Mouse (Mus musculus): ENCODE data around the gene Il1rl1. TPM values are rescaled to one million over a fixed set of nuclear protein-coding genes. Genes with fewer than 3 reads are reported as not detected.

The Il1rl1 gene
- polyA plus RNA-seq (2016; fragmentation: Nextera tagmentation; extraction: Ambion mirVana), result 0.05 TPM in 2 replicates

DNA sequence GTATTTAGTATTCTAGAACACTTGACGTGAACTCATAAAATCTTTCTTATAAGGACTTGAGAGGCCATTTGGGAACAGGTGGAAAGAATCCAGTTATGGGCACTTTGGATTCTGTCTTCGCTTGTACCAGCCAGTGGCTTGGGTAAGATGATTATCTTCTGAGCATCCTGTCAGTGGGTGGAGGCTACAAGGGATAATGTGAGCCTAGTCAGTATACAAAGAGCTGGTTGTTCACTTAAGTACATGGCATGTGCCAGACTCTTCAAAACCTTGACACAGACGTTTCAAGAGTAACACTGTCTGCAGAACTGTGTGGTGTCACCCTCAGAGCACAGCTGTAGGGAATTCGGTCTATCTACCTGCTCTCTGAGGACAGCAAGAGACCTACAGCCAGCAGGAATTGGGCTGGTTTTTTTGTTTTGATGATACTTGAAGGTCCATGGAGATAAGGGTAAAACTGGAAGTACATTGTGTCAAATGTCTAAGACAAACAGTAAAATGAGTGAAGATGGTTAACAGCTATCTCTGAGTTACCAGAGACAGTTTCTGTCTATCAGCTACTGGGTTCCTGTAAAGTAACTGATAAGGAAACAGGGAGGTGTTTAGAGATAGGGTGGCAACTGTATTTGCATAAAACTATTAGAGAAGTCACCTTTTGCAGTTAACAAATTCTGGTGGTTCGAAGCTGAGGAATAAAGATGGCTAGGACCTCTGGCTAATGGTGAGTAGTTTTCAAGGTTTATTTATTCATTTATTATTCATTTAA, at the start of gene Il1rl1:
TSS of gene Il1rl1 (plus strand) at position 661 of the 766 bp plus-strand sequence.
- Histone ChIP-seq H3K27me3 (no peaks in the 10 kb centered on the region), H3K36me3 (no peaks in the 10 kb centered on the region)
- WGBS, result 80% methylated on average over 5 of the region's 5 CpGs

DNA sequence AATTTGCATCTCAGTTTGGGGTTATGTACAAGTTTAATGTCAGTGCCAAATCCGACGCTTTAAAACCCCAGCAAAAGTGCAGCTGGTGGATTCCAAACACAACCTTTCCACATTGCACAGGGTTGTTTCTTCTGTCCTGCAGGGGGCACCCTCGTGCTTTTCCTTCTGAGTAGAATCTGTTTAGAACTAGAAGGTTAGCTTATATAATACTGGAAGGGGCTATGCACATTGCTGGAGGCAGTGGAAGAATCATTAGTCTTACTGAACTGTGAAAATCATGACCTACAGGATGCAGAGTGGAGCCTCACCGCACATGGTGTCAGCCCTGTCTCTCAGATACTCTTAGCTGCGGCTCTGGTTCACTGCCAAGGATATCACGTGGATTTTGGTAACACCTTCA, 49.3 kb upstream of the Il1rl1 start:
- whole genome bisulfite sequencing, result 59% methylated on average over 6 of the region's 6 CpGs
- no peaks in the 10 kb centered on the region for H3K27me3 ChIP-seq
- ATAC-seq (ENCODE audit: low FRiP score), result no peak

More for the DNA sequence above, at the start of gene Il1rl1:
- H3K4me3 ChIP-seq, result no peak within 1 kb of the TSS
- no peak for ATAC-seq (ENCODE audit: low FRiP score)
- H3K9me3 ChIP-seq (replicated peaks), result no peaks in the 10 kb centered on the region
- H3K4me2 ChIP-seq (replicated peaks), result no peak within 1 kb of the TSS
- H3K27ac ChIP-seq, result no peak within 1 kb of the TSS
- no peaks in the 10 kb centered on the region for H3K4me1 ChIP-seq
- no peak within 1 kb of the TSS for H3K9ac ChIP-seq

DNA sequence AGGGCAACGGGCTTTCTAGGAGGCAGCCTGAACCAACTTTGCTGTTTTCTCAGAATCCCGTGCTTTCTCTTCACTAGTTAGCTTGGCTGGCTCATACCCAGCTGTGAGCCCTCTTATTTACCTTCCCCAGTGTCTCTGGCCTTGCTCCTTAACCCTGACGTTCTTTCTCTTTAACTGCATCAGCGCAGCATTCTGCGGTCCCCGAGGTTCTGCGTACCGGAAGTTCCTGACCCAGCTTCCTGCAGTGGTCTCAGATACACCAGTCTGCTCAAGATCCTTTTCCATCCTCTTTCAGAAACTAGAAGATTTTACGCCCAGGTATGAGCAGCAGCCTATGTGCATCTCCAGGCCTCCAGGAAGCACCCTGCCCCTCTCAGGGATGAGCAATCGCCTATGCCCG, 48.4 kb upstream of the Il1rl1 start:
- 85% methylated on average over 11 of the region's 11 CpGs for WGBS
- H3K27me3 ChIP-seq, result no peaks in the 10 kb centered on the region
- no peak for ATAC-seq (ENCODE audit: low FRiP score)

More for the DNA sequence above, 49.3 kb upstream of the Il1rl1 start:
- Histone ChIP-seq H3K4me1 (no peaks in the 10 kb centered on the region), H3K36me3 (no peaks in the 10 kb centered on the region), H3K27ac (no peak overlapping the region), H3K4me3 (no peak overlapping the region), H3K4me2 (replicated peaks) (no peak overlapping the region), H3K9me3 (replicated peaks) (no peaks in the 10 kb centered on the region), H3K9ac (no peak overlapping the region)

DNA sequence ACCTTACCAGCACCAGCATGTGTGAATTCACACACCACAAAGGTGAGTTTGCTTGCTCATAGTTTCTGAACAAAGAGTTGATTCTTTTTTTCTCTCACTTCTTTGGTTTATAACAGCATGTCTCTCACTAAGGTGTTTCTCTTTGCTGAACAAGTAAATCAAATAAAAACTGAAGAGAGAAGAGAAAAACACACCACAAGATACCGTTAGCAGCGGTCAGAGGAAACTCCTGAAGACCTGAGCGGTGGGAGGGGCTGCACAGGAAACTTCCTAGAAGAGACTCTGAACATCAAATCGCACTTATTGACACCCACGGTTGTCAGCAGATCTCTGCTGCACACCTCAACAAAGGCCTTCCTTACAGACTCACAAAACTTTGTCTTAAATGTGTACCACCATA, 46.5 kb upstream of the Il1rl1 start:
- H3K9me3 ChIP-seq (replicated peaks), result no peaks in the 10 kb centered on the region
- no peaks in the 10 kb centered on the region for H3K27me3 ChIP-seq
- H3K4me2 ChIP-seq (replicated peaks), result no peak overlapping the region
- H3K27ac ChIP-seq, result no peak overlapping the region
- ATAC-seq (ENCODE audit: low FRiP score), result no peak
- H3K4me1 ChIP-seq, result no peaks in the 10 kb centered on the region
- 88% methylated on average over 5 of the region's 5 CpGs for WGBS
- no peak overlapping the region for H3K9ac ChIP-seq
- no peaks in the 10 kb centered on the region for H3K36me3 ChIP-seq
- no peak overlapping the region for H3K4me3 ChIP-seq

More for the DNA sequence above, 48.4 kb upstream of the Il1rl1 start:
- H3K4me3 ChIP-seq, result no peak overlapping the region
- no peak overlapping the region for H3K27ac ChIP-seq
- no peak overlapping the region for H3K4me2 ChIP-seq (replicated peaks)
- H3K4me1 ChIP-seq, result no peaks in the 10 kb centered on the region
- no peak overlapping the region for H3K9ac ChIP-seq
- no peaks in the 10 kb centered on the region for H3K9me3 ChIP-seq (replicated peaks)
- no peaks in the 10 kb centered on the region for H3K36me3 ChIP-seq

DNA sequence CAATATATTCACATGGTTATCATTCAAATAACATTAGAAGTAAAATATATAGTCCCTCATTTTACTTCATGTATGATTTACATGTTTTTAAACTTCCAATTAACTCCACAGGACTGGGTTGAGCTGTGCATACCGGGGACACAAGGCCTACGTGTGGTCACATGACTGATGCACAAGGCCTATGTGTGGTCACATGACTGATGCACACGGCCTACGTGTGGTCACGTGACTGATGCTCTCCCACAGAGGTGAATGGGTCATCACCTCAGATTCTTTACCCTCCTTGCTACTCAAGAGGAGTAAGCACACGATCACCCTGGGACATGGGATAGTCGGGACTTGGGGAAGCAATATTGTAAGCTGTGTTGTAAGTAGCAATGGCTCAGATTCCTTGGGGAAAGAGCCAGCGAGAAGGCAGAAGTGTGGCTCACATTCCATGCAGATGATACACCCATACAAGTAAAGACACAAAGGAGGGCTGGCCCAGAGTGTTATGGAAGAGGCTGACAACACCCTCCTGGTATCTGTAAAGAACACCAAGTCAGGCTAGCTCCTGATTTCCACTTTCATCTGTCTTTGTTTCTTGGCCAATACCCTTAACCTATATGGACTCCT, 44.3 kb upstream of the Il1rl1 start:
- Histone ChIP-seq H3K27ac (no peak overlapping the region), H3K27me3 (no peaks in the 10 kb centered on the region), H3K4me2 (replicated peaks) (no peak overlapping the region), H3K9ac (no peak overlapping the region), H3K9me3 (replicated peaks) (no peaks in the 10 kb centered on the region), H3K36me3 (no peaks in the 10 kb centered on the region), H3K4me3 (no peak overlapping the region), H3K4me1 (no peaks in the 10 kb centered on the region)
- WGBS, result 91% methylated on average over 8 of the region's 8 CpGs
- ATAC-seq (ENCODE audit: low FRiP score), result no peak

DNA sequence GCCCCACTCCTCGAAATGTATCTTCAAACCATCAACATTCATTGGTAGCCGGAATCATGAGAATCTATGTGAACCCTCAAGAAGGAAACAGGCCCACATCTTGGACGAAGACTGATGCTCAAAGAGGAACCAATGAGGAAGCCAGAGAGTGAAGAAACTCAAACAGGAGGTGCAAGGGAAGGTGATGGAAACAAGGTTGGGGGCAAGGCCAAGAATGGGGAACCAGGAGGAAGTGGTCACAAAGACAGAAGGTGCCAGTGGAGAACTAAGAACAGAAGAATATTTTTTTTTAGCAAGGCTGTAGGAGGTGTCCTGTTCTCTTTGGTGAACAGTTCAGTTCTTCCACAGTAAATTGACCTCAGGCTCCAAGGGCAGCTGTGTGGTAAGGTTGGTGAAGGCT, 38.0 kb upstream of the Il1rl1 start:
- Histone ChIP-seq H3K4me1 (no peaks in the 10 kb centered on the region), H3K4me3 (no peak overlapping the region), H3K4me2 (replicated peaks) (no peak overlapping the region), H3K9me3 (replicated peaks) (no peaks in the 10 kb centered on the region), H3K36me3 (no peaks in the 10 kb centered on the region), H3K27me3 (no peaks in the 10 kb centered on the region), H3K9ac (no peak overlapping the region), H3K27ac (no peak overlapping the region)
- no peak for ATAC-seq (ENCODE audit: low FRiP score)
- WGBS, result 85% methylated on average over 3 of the region's 3 CpGs

DNA sequence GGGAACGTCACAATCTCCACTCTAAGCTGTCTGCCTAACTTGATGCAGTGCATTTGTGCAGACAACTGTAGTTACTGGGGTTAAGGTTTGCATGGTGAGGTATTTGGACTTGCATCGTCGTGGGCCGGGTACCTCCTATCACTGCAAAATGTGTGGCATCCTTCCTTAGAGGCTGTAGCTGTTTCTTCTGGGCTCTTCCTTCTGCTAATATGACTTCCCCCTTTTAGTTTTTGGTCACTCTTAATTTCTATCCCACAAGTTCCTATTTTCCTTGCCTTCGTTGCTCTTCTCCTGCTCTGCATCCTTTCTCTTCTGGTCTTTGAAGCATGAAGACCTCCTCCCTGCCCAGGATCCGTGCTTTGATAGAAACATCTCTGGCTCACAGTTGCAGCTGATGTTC, 36.8 kb upstream of the Il1rl1 start:
- no peaks in the 10 kb centered on the region for H3K27me3 ChIP-seq
- WGBS, result 93% methylated on average over 6 of the region's 6 CpGs
- no peak overlapping the region for H3K27ac ChIP-seq

DNA sequence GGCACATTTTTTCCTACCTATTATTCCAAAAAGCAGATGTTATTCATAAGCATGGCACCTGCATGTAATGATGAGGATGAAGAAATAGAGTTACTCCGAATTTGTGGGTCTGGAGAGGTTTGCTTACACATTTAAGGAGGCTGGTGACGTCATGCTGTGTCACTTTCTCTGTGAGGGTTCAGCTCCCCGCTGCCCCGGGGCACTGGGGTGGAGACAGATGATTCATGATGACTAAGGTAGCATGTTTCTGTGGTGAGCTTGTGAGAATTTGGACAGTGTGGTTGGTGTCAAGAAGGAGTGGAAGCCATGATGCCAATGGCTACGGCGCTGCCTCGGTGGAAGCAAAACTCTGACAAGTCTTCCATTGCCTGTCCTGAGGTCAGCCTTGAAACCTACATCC, 36.2 kb upstream of the Il1rl1 start:
- WGBS, result 86% methylated on average over 7 of the region's 7 CpGs
- no peak overlapping the region for H3K27ac ChIP-seq
- H3K27me3 ChIP-seq, result no peaks in the 10 kb centered on the region
- ATAC-seq (ENCODE audit: low FRiP score), result no peak
- H3K4me2 ChIP-seq (replicated peaks), result no peak overlapping the region
- no peaks in the 10 kb centered on the region for H3K4me1 ChIP-seq
- no peaks in the 10 kb centered on the region for H3K36me3 ChIP-seq
- no peaks in the 10 kb centered on the region for H3K9me3 ChIP-seq (replicated peaks)
- H3K9ac ChIP-seq, result no peak overlapping the region
- no peak overlapping the region for H3K4me3 ChIP-seq

More for the DNA sequence above, 36.8 kb upstream of the Il1rl1 start:
- Histone ChIP-seq H3K9me3 (replicated peaks) (no peaks in the 10 kb centered on the region), H3K9ac (no peak overlapping the region), H3K4me3 (no peak overlapping the region), H3K4me2 (replicated peaks) (no peak overlapping the region), H3K36me3 (no peaks in the 10 kb centered on the region), H3K4me1 (no peaks in the 10 kb centered on the region)
- ATAC-seq (ENCODE audit: low FRiP score), result no peak

DNA sequence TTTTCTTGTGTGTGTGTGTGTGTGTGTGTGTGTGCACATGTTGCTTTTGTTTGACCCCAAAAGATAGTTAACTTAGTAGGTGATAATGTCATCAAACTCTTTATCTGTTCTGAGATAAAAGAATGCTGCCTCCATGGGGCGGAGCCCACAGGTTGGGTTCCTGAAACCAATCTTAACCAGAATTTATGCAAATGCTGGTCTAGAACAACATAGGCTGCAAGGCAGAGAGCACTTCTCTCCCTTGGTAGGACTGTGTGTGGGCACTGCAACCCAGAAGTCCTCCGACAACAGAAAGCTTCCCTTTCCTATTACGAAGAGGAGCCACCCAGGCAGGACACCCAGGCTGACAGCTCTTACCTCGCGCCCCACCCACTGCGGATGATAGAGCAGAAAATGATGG, 29.7 kb upstream of the Il1rl1 start:
- Histone ChIP-seq H3K9ac (no peak overlapping the region), H3K9me3 (replicated peaks) (no peaks in the 10 kb centered on the region), H3K4me1 (no peaks in the 10 kb centered on the region), H3K27ac (no peak overlapping the region), H3K36me3 (no peaks in the 10 kb centered on the region), H3K27me3 (no peaks in the 10 kb centered on the region), H3K4me3 (no peak overlapping the region), H3K4me2 (replicated peaks) (no peak overlapping the region)
- no peak for ATAC-seq (ENCODE audit: low FRiP score)
- WGBS, result 91% methylated on average over 6 of the region's 6 CpGs

DNA sequence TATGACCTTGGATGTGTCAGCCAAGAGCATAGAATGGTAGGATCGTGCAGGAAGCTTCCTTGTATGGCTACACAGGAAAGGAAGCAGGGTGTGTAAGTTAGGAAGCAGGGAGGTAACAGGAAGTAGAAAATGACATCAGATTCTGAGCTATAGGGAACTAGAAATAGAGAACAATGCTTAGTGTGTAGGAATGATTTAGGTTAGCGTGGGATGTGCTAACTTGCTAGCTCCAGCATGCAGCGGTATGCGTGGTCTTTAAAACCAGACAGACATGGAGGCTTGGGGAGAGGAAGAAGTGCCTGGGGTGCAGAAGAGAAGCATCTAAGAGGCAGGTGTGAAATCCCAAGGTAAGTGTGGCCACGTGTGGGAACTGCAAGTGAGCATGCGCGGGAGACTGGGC, 24.7 kb upstream of the Il1rl1 start:
- ATAC-seq (ENCODE audit: low FRiP score), result no peak
- H3K9ac ChIP-seq, result no peak overlapping the region
- no peaks in the 10 kb centered on the region for H3K9me3 ChIP-seq (replicated peaks)
- WGBS, result 84% methylated on average over 7 of the region's 7 CpGs
- H3K4me1 ChIP-seq, result no peaks in the 10 kb centered on the region
- no peak overlapping the region for H3K4me3 ChIP-seq
- H3K4me2 ChIP-seq (replicated peaks), result no peak overlapping the region
- no peaks in the 10 kb centered on the region for H3K36me3 ChIP-seq
- no peaks in the 10 kb centered on the region for H3K27me3 ChIP-seq
- H3K27ac ChIP-seq, result no peak overlapping the region

DNA sequence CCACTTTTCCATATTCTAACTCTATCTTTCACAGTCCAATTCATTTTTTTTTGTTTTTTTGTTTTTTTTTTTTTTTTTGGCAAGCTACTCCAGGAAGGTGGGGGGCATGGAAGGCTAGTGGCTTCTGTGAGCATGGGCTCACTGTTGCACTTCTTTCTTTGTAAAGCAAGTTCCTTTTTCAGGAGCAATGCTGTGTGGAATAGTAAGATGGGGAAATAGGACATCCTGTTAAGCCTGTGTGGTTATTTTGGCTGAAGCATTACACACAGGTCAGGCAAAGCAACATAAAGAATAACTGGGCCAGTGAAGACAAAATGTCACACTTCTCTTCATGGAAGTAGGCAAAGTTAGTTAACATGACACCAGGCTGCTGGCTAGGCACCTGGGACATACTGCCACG, 19.5 kb upstream of the Il1rl1 start:
- Histone ChIP-seq H3K36me3 (no peaks in the 10 kb centered on the region), H3K9me3 (replicated peaks) (no peaks in the 10 kb centered on the region), H3K4me3 (no peak overlapping the region), H3K4me2 (replicated peaks) (no peak overlapping the region), H3K27ac (no peak overlapping the region), H3K27me3 (no peaks in the 10 kb centered on the region), H3K9ac (no peak overlapping the region), H3K4me1 (no peaks in the 10 kb centered on the region)
- 61% methylated on average over 1 of the region's 1 CpGs for WGBS
- no peak for ATAC-seq (ENCODE audit: low FRiP score)

DNA sequence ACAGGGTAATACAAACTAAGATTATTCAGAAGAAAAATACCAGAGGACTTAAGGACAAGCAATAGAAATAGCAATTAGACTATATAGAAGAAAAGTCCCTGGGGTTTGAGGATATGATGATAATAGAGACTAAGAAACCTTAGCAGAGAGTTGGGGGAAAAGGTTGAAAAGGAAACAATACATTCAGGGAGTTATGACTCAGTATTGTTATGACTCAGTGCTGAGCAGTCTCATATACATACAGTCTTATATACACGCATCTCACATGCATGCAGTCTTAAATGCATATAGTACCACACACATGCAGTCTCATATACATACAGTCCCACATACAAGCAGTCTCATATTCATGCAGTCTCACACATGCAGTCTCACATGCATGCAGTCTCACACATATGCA, 16.3 kb upstream of the Il1rl1 start:
- H3K9me3 ChIP-seq (replicated peaks), result no peaks in the 10 kb centered on the region
- no peak overlapping the region for H3K9ac ChIP-seq
- H3K36me3 ChIP-seq, result no peaks in the 10 kb centered on the region
- no peak overlapping the region for H3K27ac ChIP-seq
- no peaks in the 10 kb centered on the region for H3K27me3 ChIP-seq
- H3K4me3 ChIP-seq, result no peak overlapping the region
- H3K4me1 ChIP-seq, result no peaks in the 10 kb centered on the region
- no peak overlapping the region for H3K4me2 ChIP-seq (replicated peaks)
- 88% methylated on average over 1 of the region's 1 CpGs for WGBS
- ATAC-seq (ENCODE audit: low FRiP score), result no peak

DNA sequence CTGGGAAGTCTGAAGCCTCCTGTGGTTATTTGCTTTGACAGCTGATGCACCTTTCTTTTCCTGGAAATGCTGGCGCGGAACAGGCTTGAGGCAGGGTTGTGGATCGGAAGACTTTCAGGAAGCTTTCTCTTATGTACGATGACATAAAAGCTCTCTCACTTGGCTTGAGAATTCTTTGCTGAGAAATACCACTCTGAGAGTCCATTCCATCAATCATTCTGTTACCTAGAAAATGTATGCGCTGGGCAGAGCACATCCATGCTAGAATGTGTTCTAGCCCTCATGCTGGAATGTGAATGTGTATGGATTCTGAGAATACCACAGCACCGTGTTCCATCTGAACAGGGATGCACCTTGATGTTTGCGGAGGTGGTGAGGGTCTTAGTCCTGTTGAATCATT, 15.1 kb upstream of the Il1rl1 start:
- 83% methylated on average over 7 of the region's 7 CpGs for WGBS
- no peak overlapping the region for H3K4me2 ChIP-seq (replicated peaks)
- no peak overlapping the region for H3K27ac ChIP-seq
- H3K27me3 ChIP-seq, result no peaks in the 10 kb centered on the region
- no peak overlapping the region for H3K4me3 ChIP-seq
- no peak overlapping the region for H3K9ac ChIP-seq
- H3K36me3 ChIP-seq, result no peaks in the 10 kb centered on the region
- no peak for ATAC-seq (ENCODE audit: low FRiP score)
- H3K9me3 ChIP-seq (replicated peaks), result no peaks in the 10 kb centered on the region
- H3K4me1 ChIP-seq, result no peaks in the 10 kb centered on the region

Measured in hindbrain, embryonic 12.5 days (tissue).